ENCODE assay signal across 21 mouse cellular contexts in genomic region chr9:44942421-44942820, GRCm38 (mm10). TPM values are rescaled to one million over a fixed set of nuclear protein-coding genes. Genes with fewer than 3 reads are reported as not detected.
DNase-seq lines count a peak whose midpoint lies in the region; ATAC-seq lines count a peak whose summit lies in the region.
"Had no signal": no experiment of that assay in that cellular context is flagged by ENCODE, and none has a peak within 500 bp of the region (broad histone marks: within the 10 kb centered on the region; RNA-seq: fewer than 3 reads in every experiment).

No protein-coding gene starts in this region.

- no peak overlapping the region for H3K9ac ChIP-seq in heart, embryonic 14.5 days (ENCODE audit: low read length)
- H3K9ac ChIP-seq: embryonic facial prominence, embryonic 15.5 days; kidney, embryonic 15.5 days; liver, embryonic 12.5 days had no signal

- peak; percentile 62 to 73 for DNase-seq in heart, adult 18-20 months
- DNase-seq in heart, embryonic 10.5 days (ENCODE audit: low spot score) = no peak
- DNase-seq in cerebellum, adult 11 months = peak; percentile 65
- peak; percentile 87 for DNase-seq in cerebellum, adult 9-11 months
- DNase-seq in frontal cortex, adult 2 months (ENCODE audit: extremely low spot score in 1 of 2, low spot score in 1 of 2) = no peak
- DNase-seq in layer of hippocampus, postnatal 14 days (ENCODE audit: low spot score in 2 of 2) = no peak
- DNase-seq in frontal cortex, postnatal 25 days (ENCODE audit: low spot score in 2 of 2) = no peak
- DNase-seq: adrenal gland, adult 8-10 months; right cerebral cortex, postnatal 14 days; thymus, postnatal 14 days had no signal

- H3K27me3 ChIP-seq in heart, embryonic 10.5 days (ENCODE audit: insufficient read depth, poor library complexity, severe bottlenecking) = no peaks in the 10 kb centered on the region
- H3K27me3 ChIP-seq in heart, embryonic 14.5 days (ENCODE audit: control insufficient read depth, insufficient read depth, low read length) = no peaks in the 10 kb centered on the region
- H3K27me3 ChIP-seq: embryonic facial prominence, embryonic 15.5 days; kidney, embryonic 15.5 days; liver, embryonic 12.5 days had no signal

- H3K9me3 ChIP-seq in heart, embryonic 10.5 days = no peaks in the 10 kb centered on the region
- no peaks in the 10 kb centered on the region for H3K9me3 ChIP-seq in heart, embryonic 14.5 days (ENCODE audit: control insufficient read depth, low read length)
- H3K9me3 ChIP-seq: embryonic facial prominence, embryonic 15.5 days; G1E; kidney, embryonic 15.5 days; liver, embryonic 12.5 days had no signal

- no peak overlapping the region for H3K4me3 ChIP-seq in heart, embryonic 10.5 days
- H3K4me3 ChIP-seq in heart, embryonic 14.5 days (ENCODE audit: control insufficient read depth in 1 of 2, insufficient read depth in 1 of 2, low read depth in 1 of 2, low read length in 2 of 2) = no peak overlapping the region
- H3K4me3 ChIP-seq: embryonic facial prominence, embryonic 15.5 days; kidney, embryonic 15.5 days; liver, embryonic 12.5 days had no signal

- ATAC-seq in heart, embryonic 14.5 days (ENCODE audit: insufficient number of reproducible peaks, insufficient read depth, low FRiP score, low read depth) = no peak
- ATAC-seq: forebrain, embryonic 14.5 days; hindbrain, embryonic 16.5 days; liver, embryonic 12.5 days; lung, postnatal 0 days had no signal

- 98% methylated on average over 4 of the region's 4 CpGs for WGBS in heart, embryonic 10.5 days
- 94% methylated on average over 4 of the region's 4 CpGs for WGBS in heart, embryonic 14.5 days

- H3K4me2 ChIP-seq in heart, embryonic 14.5 days (ENCODE audit: low read length) = no peak overlapping the region
- H3K4me2 ChIP-seq: embryonic facial prominence, embryonic 15.5 days; kidney, embryonic 15.5 days; liver, embryonic 12.5 days had no signal

- H3K4me1 ChIP-seq in heart, embryonic 10.5 days = no peaks in the 10 kb centered on the region
- no peaks in the 10 kb centered on the region for H3K4me1 ChIP-seq in heart, embryonic 14.5 days (ENCODE audit: control insufficient read depth in 2 of 2, insufficient read depth in 2 of 2, low read length in 2 of 2)
- H3K4me1 ChIP-seq: embryonic facial prominence, embryonic 15.5 days; kidney, embryonic 15.5 days; liver, embryonic 12.5 days had no signal

- H3K36me3 ChIP-seq in heart, embryonic 10.5 days = peaks cover 76% of the 10 kb centered on the region
- H3K36me3 ChIP-seq in heart, embryonic 14.5 days (ENCODE audit: control insufficient read depth, insufficient read depth, low read length) = peaks cover 95% of the 10 kb centered on the region

- no peak overlapping the region for H3K27ac ChIP-seq in heart, embryonic 10.5 days
- peak overlapping the region; percentile 27 to 39; a peak in 1 of 4 replicates for H3K27ac ChIP-seq in heart, embryonic 14.5 days (replicated peaks in 1 of 2; ENCODE audit: control insufficient read depth in 1 of 2, insufficient read depth in 1 of 2, low read depth in 2 of 2, low read length in 2 of 2)
- H3K27ac ChIP-seq: embryonic facial prominence, embryonic 15.5 days; kidney, embryonic 15.5 days; liver, embryonic 12.5 days had no signal

RNA-seq across cellular contexts. Expression of gene Atp5l, which starts 21.9 kb away (rescaled TPM):
- 1,000 to 10,000 TPM; 1,708 to 2,082 TPM for total RNA-seq in heart, adult 18-20 months (2021)
- 722 and 893 TPM in 2 replicates for polyA plus RNA-seq in heart, embryonic 10.5 days (2016; fragmentation: Nextera tagmentation; extraction: Ambion mirVana)
- 1,362 and 1,405 TPM in 2 replicates for polyA plus RNA-seq in heart, embryonic 14.5 days (2014; fragmentation: Nextera tagmentation; extraction: Ambion mirVana)
- polyA plus RNA-seq in frontal cortex, adult 2 months (2012; rRNA removed) = 723 and 788 TPM in 2 replicates
- 100 to 1,000 TPM; 394 to 409 TPM for total RNA-seq in layer of hippocampus, postnatal 14 days (2021)

RNA-seq across cellular contexts. Expression of gene Ube4a, which starts 23.0 kb away (rescaled TPM):
- 10 to 100 TPM; 33.8 to 35.5 TPM for total RNA-seq in heart, adult 18-20 months (2021)
- polyA plus RNA-seq in heart, embryonic 10.5 days (2016; fragmentation: Nextera tagmentation; extraction: Ambion mirVana) = 17.8 and 20.9 TPM in 2 replicates
- polyA plus RNA-seq in heart, embryonic 14.5 days (2014; fragmentation: Nextera tagmentation; extraction: Ambion mirVana) = 21.7 and 25.7 TPM in 2 replicates
- 25.3 and 27.4 TPM in 2 replicates for polyA plus RNA-seq in frontal cortex, adult 2 months (2012; rRNA removed)
- total RNA-seq in layer of hippocampus, postnatal 14 days (2021) = 10 to 100 TPM; 90.6 to 91.6 TPM

RNA-seq across cellular contexts. Expression of gene Cd3g, which starts 37.8 kb away (rescaled TPM):
- total RNA-seq in heart, adult 18-20 months (2021) = 1 to 10 TPM in 1 of 2 experiments, under 1 TPM in 1; 0.62 to 4.6 TPM
- polyA plus RNA-seq in heart, embryonic 10.5 days (2016; fragmentation: Nextera tagmentation; extraction: Ambion mirVana) = not detected in 2 replicates
- 0.20 TPM in 1 of 2 replicates, not detected in the other for polyA plus RNA-seq in heart, embryonic 14.5 days (2014; fragmentation: Nextera tagmentation; extraction: Ambion mirVana)
- 0.13 TPM in 1 of 2 replicates, not detected in the other for polyA plus RNA-seq in frontal cortex, adult 2 months (2012; rRNA removed)
- not detected for total RNA-seq in layer of hippocampus, postnatal 14 days (2021)
- total RNA-seq: layer of hippocampus, adult 18-20 months; left cerebral cortex, postnatal 14 days had no signal
- polyA plus RNA-seq: forebrain, embryonic 14.5 days; hindbrain, embryonic 16.5 days; kidney, embryonic 15.5 days; liver, embryonic 12.5 days had no signal

RNA-seq across cellular contexts. Expression of gene Cd3d, which starts 39.2 kb away (rescaled TPM):
- total RNA-seq in heart, adult 18-20 months (2021) = 1 to 10 TPM in 1 of 2 experiments, not detected in 1; 4.1 TPM
- not detected in 2 replicates for polyA plus RNA-seq in heart, embryonic 10.5 days (2016; fragmentation: Nextera tagmentation; extraction: Ambion mirVana)
- polyA plus RNA-seq in heart, embryonic 14.5 days (2014; fragmentation: Nextera tagmentation; extraction: Ambion mirVana) = not detected in 2 replicates
- polyA plus RNA-seq in frontal cortex, adult 2 months (2012; rRNA removed) = 0.06 TPM in 1 of 2 replicates, not detected in the other
- total RNA-seq in layer of hippocampus, postnatal 14 days (2021) = not detected
- total RNA-seq: G1E; layer of hippocampus, adult 18-20 months; left cerebral cortex, postnatal 14 days had no signal
- polyA plus RNA-seq: embryonic facial prominence, embryonic 15.5 days; forebrain, embryonic 14.5 days; G1E; hindbrain, embryonic 16.5 days; kidney, embryonic 15.5 days; liver, embryonic 12.5 days; stomach, embryonic 14.5 days had no signal

Comparison
In these comparisons a context has a peak if more than half of its experiments do, and no peak if none do; other contexts are left out.
1. DNase-seq: peak in heart, adult 18-20 months (2 of 2), cerebellum, adult 11 months (single experiment) and cerebellum, adult 9-11 months (single experiment); none in heart, embryonic 10.5 days (single experiment), frontal cortex, adult 2 months (0 of 2), layer of hippocampus, postnatal 14 days (0 of 2) and frontal cortex, postnatal 25 days (0 of 2).